Mouse (Mus musculus) gastrocnemius, adult 2 months (tissue): ENCODE data around the gene Fam178b. TPM values are rescaled to one million over a fixed set of nuclear protein-coding genes. Genes with fewer than 3 reads are reported as not detected.
"Not testable (repeated sequence)": the region's sequence is repeated elsewhere in the genome, so short reads cannot be mapped to it uniquely, and the experiment has no call there.

Experiments used
- DNase-seq: peaks from one replicate; pipeline ENCODE4 v3.0.0; 2022
- H3K27ac ChIP-seq: fragments of 200-600 bp; 2 replicates; pipeline ENCODE4 v1.8.1; 2022; ENCODE audit warnings: mild to moderate bottlenecking
- H3K4me3 ChIP-seq: fragments of 200-600 bp; 2 replicates; pipeline ENCODE4 v1.8.1; 2022; ENCODE audit warnings: mild to moderate bottlenecking, moderate library complexity
- CTCF ChIP-seq: fragments of 200-600 bp; IDR thresholded peaks from 2 replicates; pipeline ENCODE4 v1.8.1; 2022; ENCODE audit warnings: antibody characterized with exemption, mild to moderate bottlenecking, moderate library complexity
- intact Hi-C: fragments of 180-260 bp; cut with DNase I; formaldehyde crosslinking; loops from one replicate; pipeline ENCODE4 v1.15.1; 2025
- total RNA-seq, 2 experiments: library from RNA; stranded (reverse); gene quantifications; 2 replicates each; pipeline ENCODE4 v1.2.3; 2021

Fam178b gene
- total RNA-seq, 2 experiments from 2014 or later: 0.48 TPM; not detected in 1

DNA sequence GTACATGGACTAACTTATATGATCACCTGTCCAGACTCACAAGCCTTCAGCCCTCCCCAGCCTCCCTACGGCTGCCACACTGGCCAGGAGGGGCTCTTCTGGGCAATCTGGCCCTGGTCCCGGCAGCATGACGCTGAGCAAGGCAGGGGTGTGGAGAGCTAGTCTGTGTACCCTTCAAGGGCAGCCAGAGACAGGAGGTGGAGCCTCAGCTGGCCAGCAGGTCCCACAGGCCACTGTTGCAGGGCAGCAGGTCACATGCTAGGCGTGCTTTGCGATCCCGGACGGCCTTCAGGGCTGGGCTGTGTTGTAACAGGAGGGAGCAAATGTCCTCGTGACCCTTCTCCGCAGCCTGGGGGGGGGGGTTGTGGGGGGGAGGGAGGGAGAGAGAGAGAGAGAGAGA lies 143.8 kb downstream of the Fam178b start, which contains the start of gene Gm42417:
Gm42417 (minus strand) TSS at position 244 of the 400 bp plus-strand sequence.
- H3K27ac ChIP-seq: peak within 1 kb of the TSS; percentile 91
- peak within 1 kb of the TSS; percentile 32; the same call in 1 of the 2 replicates for H3K4me3 ChIP-seq
- intact Hi-C loops: no loop called here
- no peak for TF ChIP-seq CTCF
- peak; percentile 95 for DNase-seq

- Histone ChIP-seq H3K27ac (peak overlapping the region; percentile 91), H3K4me3 (peak overlapping the region; percentile 12; the same call in 1 of the 2 replicates)
- DNase-seq: peak; percentile 44
- no peak for TF ChIP-seq CTCF
- intact Hi-C loops: no loop called here
Measured at GRCm38 (mm10) chr1:36538727-36539126, 144.3 kb downstream of the Fam178b start.

- Histone ChIP-seq H3K27ac (peak within 1 kb of the TSS; percentile 91), H3K4me3 (peak within 1 kb of the TSS; percentile 74)
- intact Hi-C loops, DNase-seq: not testable (repeated sequence)
Measured at GRCm38 (mm10) chr1:36536783-36537182, 146.2 kb downstream of the Fam178b start, which contains the start of gene Ankrd23. Gene Ankrd23, minus strand, starts transcription at chr1:36536883.

DNA sequence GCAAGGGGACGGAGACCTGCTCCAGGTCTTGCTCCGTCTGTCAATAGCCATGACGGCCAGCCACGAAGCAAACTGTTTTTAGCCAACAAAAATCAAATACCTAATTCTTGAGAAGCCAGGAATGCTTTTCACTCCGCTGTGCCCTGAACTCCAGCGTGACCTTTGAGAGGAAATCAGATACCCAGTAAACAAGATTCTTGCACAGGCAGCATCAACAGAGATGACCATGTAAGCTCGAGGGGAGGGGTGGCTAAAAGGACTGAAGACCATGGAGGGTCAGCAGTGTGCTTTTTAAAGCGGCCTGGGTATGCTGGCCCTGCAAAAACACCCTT lies 146.6 kb downstream of the Fam178b start:
- Histone ChIP-seq H3K4me3 (no peak overlapping the region; the same call in 1 of the 2 replicates), H3K27ac (peak overlapping the region; percentile 91)
- no peak for TF ChIP-seq CTCF
- DNase-seq: no peak
- intact Hi-C loops: no loop called here

DNA sequence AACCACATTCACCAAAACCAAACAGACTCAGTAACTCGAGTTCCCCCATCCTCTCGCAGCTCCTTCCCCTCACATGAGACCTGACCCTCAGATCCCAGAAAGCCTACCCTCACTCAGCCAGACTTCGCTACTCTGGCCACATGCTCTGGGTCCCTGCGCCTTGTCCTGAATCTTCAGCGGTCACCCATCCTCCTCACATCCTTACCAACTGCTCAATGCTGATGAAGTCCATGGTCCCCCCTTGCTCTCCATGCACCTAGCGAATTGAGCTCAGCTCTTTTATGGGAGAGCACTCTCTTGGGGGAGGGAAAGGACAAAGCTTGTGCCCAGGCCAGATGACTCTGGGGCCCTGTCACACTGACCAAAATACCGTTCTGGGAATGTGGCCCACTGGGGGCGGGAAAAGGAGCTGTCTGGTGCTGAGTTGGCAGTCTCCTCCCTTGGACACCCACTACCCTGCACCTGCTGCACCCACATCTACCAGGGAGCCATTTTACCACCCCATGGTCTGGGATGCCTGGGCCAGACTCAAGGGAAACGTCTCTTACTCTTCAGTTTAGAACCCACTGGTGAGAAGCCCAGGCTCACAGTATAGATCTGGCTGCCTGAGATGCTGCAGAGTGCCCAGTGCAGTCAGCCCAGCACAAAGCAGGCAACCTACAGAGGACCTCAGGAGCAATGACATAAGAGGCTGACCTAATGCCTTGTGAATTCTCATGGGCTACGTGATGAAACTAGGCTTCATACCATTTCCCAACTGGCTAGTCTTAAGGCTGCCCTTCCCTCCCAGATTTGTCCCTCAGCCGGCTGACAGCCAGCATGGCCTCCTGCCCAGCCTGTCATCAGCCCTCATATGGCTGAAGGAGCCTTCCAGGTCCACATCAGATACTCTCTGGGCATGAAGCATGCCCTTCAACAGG lies 147.2 kb downstream of the Fam178b start:
- TF ChIP-seq CTCF: no peak
- Histone ChIP-seq H3K27ac (peak overlapping the region; percentile 91), H3K4me3 (peak overlapping the region; percentile 74)
- peak; percentile 94 for DNase-seq
- intact Hi-C loops: no loop called here

- peak; percentile 79 for DNase-seq
- H3K4me3 ChIP-seq: peak overlapping the region; percentile 74
- H3K27ac ChIP-seq: peak overlapping the region; percentile 91
- TF ChIP-seq CTCF: peak; percentile 35
- intact Hi-C loops: no loop called here
Measured at GRCm38 (mm10) chr1:36534595-36535058, 148.4 kb downstream of the Fam178b start.

GRCm38 (mm10) chr1:36533546-36533945 lies 149.4 kb downstream of the Fam178b start:
- peak; percentile 59 for DNase-seq
- peak overlapping the region; percentile 91 for H3K27ac ChIP-seq
- TF ChIP-seq CTCF: no peak
- H3K4me3 ChIP-seq: peak overlapping the region; percentile 74
- intact Hi-C loops: no loop called here

DNA sequence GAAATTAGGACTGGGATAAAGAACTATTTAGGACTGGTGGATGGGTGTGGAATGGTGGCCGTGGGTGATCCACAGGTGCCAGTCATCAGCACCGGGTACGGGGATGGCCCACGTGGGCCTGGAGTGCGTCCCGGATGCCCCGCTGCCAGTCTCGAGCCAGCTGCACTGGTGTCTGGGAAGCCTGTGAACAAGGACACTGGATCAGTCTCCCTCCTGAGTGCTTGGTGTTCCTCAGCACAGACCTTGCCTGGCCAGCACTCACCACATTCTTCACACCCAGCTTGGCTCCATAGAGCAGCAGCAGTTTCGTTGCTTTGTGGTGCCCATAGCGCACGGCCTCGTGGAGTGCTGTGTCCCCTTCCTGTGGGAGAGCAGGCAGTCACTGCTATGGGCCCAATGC lies 151.5 kb downstream of the Fam178b start:
- peak; percentile 68 for DNase-seq
- Histone ChIP-seq H3K4me3 (no peak overlapping the region; the same call in 1 of the 2 replicates), H3K27ac (peak overlapping the region; percentile 91)
- TF ChIP-seq CTCF: no peak
- intact Hi-C loops: no loop called here

GRCm38 (mm10) chr1:36530962-36531361 lies 152.0 kb downstream of the Fam178b start:
- intact Hi-C loops: no loop called here
- no peak overlapping the region for H3K4me3 ChIP-seq
- peak overlapping the region; percentile 91 for H3K27ac ChIP-seq
- no peak for TF ChIP-seq CTCF
- DNase-seq: peak; percentile 74

- no peak for TF ChIP-seq CTCF
- intact Hi-C loops: no loop called here
- peak; percentile 61 for DNase-seq
- peak overlapping the region; percentile 91 for H3K27ac ChIP-seq
- H3K4me3 ChIP-seq: no peak overlapping the region
Measured at GRCm38 (mm10) chr1:36530485-36530884, 152.5 kb downstream of the Fam178b start.

GRCm38 (mm10) chr1:36529875-36530274 lies 153.1 kb downstream of the Fam178b start:
- no peak for TF ChIP-seq CTCF
- no peak overlapping the region for H3K4me3 ChIP-seq
- intact Hi-C loops: no loop called here
- H3K27ac ChIP-seq: peak overlapping the region; percentile 91
- peak; percentile 54 for DNase-seq

- no peak for TF ChIP-seq CTCF
- peak; percentile 50 for DNase-seq
- intact Hi-C loops: no loop called here
- H3K27ac ChIP-seq: peak overlapping the region; percentile 91; the same call in 1 of the 2 replicates
- H3K4me3 ChIP-seq: no peak overlapping the region
Measured at GRCm38 (mm10) chr1:36529274-36529673, 153.7 kb downstream of the Fam178b start.

GRCm38 (mm10) chr1:36528351-36528750 lies 154.6 kb downstream of the Fam178b start:
- Histone ChIP-seq H3K4me3 (no peak overlapping the region), H3K27ac (peak overlapping the region; percentile 72)
- peak; percentile 64 for DNase-seq
- no peak for TF ChIP-seq CTCF
- intact Hi-C loops: no loop called here

DNA sequence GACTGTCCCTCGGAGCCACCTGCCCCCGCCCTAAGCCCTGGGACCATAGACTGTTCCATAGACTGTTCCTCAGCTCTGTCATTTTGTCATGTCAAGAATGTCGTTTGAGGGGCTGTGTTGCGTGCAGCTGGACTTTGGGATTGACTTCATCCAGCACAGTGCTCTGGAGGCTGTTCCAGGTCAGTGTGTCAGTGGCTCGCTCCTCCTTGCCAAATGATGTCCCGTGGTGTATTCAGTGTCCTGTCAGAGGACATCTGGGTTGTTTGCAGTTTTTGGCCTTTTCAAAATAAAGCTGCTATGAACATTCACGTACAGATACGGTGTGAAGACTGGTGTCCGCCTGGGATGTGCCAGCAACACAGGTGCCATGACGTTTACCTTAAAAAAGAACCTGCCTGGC lies 156.1 kb downstream of the Fam178b start:
- no peak overlapping the region for H3K4me3 ChIP-seq
- no peak overlapping the region for H3K27ac ChIP-seq
- intact Hi-C loops: no loop called here
- no peak for TF ChIP-seq CTCF
- peak; percentile 34 for DNase-seq
